Mouse (Mus musculus): ENCODE results near the gene Ash1l.

GRCm38 (mm10) chr3:89101812-89102494, 151.5 kb downstream of the Ash1l start, which contains the start of gene Fdps:
- TF ChIP-seq EP300 (IDR thresholded peaks at IDR 0.05) = no peak
- peak; percentile 51 for TF ChIP-seq CTCF (IDR thresholded peaks at IDR 0.05)

Data from lung, postnatal 0 days (tissue).